Mouse (Mus musculus) forebrain, postnatal 0 days (tissue): ENCODE measurements around the gene Nanos2. TPM values are rescaled to one million over a fixed set of nuclear protein-coding genes. Genes with fewer than 3 reads are reported as not detected.

Source experiments
- ATAC-seq: fragments of 200-750 bp; cut with Nextera tagmentation; 2 replicates; pipeline ENCODE4 v1.8.0; 2017; ENCODE audit warnings: mild to moderate bottlenecking, moderate library complexity
- DNase-seq: peaks from one replicate; pipeline ENCODE4 v3.0.0-alpha.2; 2015
- H3K27ac ChIP-seq: fragments of 300-500 bp; sonication (generic); 2 replicates; pipeline ENCODE4 v1.5.1; 2014; ENCODE audit warnings: low read depth, mild to moderate bottlenecking, antibody characterized with exemption, low read length, moderate library complexity, mixed read lengths
- H3K27me3 ChIP-seq: fragments of 300-500 bp; sonication (generic); 2 replicates; pipeline ENCODE4 v1.6.1; 2014; ENCODE audit warnings: mild to moderate bottlenecking, low read length, mixed read lengths; ENCODE audit not compliant: insufficient read depth
- H3K36me3 ChIP-seq: fragments of 300-500 bp; sonication (generic); 2 replicates; pipeline ENCODE4 v1.6.1; 2014; ENCODE audit warnings: mild to moderate bottlenecking, moderate library complexity; ENCODE audit not compliant: insufficient read depth
- H3K4me1 ChIP-seq: fragments of 300-500 bp; sonication (generic); 2 replicates; pipeline ENCODE4 v1.6.1; 2014; ENCODE audit warnings: antibody characterized with exemption; ENCODE audit not compliant: insufficient read depth
- H3K4me2 ChIP-seq: fragments of 300-500 bp; sonication (generic); 2 replicates; pipeline ENCODE4 v1.6.1; 2014; ENCODE audit warnings: low read depth, mild to moderate bottlenecking, moderate library complexity
- H3K4me3 ChIP-seq: fragments of 300-500 bp; sonication (generic); 2 replicates; pipeline ENCODE4 v1.5.1; 2014; ENCODE audit warnings: low read depth, low read length, mixed read lengths
- H3K9ac ChIP-seq: fragments of 300-500 bp; sonication (generic); 2 replicates; pipeline ENCODE4 v1.6.1; 2014; ENCODE audit warnings: mild to moderate bottlenecking
- H3K9me3 ChIP-seq: fragments of 300-500 bp; sonication (generic); 2 replicates; pipeline ENCODE4 v1.6.1; 2016; ENCODE audit warnings: low read length
- CTCF ChIP-seq: sonication (generic); IDR thresholded peaks from 2 replicates; pipeline ENCODE4 v1.5.1; 2016; ENCODE audit warnings: antibody characterized with exemption, control low read depth, low read depth
- WGBS: fragments of 180-500 bp; shearing (Covaris S2); extraction: QIAGEN DNeasy Blood & Tissue Kit; methylation state at CpG from one replicate; pipeline ENCODE4 v1.1.7; 2014; 5-methylcytosine and 5-hydroxymethylcytosine counted together
- polyA plus RNA-seq: library from polyadenylated mRNA; unstranded; fragments of >200 nt; fragmentation: Nextera tagmentation; extraction: Ambion mirVana; gene quantifications from 2 replicates; pipeline ENCODE4 v1.2.1, GENCODE M21; 2015
- total RNA-seq: library from RNA; depleted of rRNA; stranded (reverse); fragments of >200 nt; gene quantifications from 2 replicates; pipeline ENCODE4 v1.2.3, GENCODE M21; 2014

Gene Nanos2
- total and polyA plus RNA-seq, 2 experiments from 2014 or later, result 0.76 to 2.0 TPM

DNA sequence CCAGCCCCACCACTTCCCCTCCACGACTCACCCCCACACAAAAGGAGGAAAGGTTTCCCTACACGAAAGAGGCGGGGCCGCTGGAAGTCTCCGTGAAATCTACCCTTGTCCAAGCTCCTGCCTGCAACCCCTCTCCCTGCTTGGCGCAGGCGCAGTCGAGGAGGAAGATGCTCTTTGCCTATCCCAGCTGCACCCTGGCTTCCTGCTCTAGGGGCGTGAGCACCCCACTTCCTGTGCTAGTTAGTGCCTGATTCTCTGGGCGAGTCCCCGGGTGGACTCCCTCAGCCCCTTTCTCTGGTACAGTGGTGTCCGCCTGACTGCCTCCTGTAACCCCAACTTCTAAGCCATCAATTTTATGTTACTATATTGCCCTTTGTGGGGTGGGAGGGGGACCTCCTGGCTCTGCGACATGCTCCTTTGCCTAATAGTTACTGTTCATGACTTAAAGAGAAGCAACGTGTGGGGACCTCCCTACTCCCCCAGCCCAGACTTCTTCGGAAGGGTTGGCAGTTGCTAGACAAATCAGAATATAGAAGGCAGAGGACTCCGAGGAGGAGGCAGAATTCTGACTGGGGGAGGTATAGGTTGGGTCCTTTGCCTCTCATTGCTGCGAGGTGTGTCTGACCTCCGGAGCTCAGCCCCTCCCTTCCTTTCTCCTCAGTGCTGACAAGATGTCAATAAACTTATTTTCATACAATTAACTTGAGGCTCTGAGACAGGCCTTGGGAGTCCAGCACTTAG lies 14.0 kb downstream of the Nanos2 start:
- 50% methylated on average over 17 of the region's 18 CpGs for WGBS
- no peak for ATAC-seq
- DNase-seq, result no peak
- Histone ChIP-seq H3K9ac (no peak overlapping the region), H3K4me2 (0 out of 2 replicates have a peak overlapping the region, but pooled peaks have one; percentile 10), H3K27me3 (no peaks in the 10 kb centered on the region), H3K4me1 (peaks cover 19% of the 10 kb centered on the region), H3K36me3 (peaks cover 11% of the 10 kb centered on the region), H3K4me3 (no peak overlapping the region), H3K9me3 (no peaks in the 10 kb centered on the region), H3K27ac (no peak overlapping the region)
- TF ChIP-seq CTCF, result no peak

DNA sequence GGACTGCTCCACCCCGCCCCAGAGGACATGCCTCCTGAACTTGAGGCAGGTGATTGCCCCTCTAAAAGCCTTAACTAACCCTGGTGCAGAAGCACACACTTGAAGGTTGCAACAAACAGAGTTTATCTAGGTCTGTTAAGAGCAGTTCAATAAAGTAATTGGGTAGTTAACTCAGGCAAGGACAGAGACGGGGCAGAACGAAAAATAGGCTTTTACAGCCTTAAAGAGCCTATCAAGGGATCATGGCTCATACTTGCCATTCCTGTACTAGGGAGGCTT lies 14.5 kb downstream of the Nanos2 start:
- Histone ChIP-seq H3K4me3 (no peak overlapping the region), H3K27me3 (no peaks in the 10 kb centered on the region), H3K27ac (0 out of 2 replicates have a peak overlapping the region, but pooled peaks have one; percentile 67), H3K4me2 (no peak overlapping the region), H3K4me1 (peaks cover 20% of the 10 kb centered on the region), H3K9ac (no peak overlapping the region), H3K36me3 (peaks cover 11% of the 10 kb centered on the region), H3K9me3 (no peaks in the 10 kb centered on the region)
- ATAC-seq (no peak), DNase-seq (no peak)
- 80% methylated on average over 3 of the region's 3 CpGs for WGBS
- no peak for TF ChIP-seq CTCF

DNA sequence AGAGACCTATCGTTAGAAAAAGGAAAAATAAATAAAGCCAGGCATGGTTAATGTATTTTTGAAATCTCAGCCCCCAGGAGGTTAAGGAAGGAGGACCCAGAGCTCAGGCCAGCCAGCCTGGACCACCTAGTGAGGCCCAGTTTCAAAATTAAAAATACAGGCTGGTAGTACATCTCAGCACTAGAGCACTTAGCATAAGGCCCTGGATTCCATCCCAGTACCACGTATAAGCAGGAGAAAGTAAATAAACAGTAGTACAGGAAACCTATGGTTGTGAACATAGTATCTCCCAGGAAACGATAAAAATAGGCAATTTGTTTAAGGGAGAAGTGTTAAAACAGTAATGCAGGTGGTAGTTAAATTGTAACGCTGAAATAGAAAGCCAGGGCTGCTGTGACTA lies 14.9 kb downstream of the Nanos2 start:
- WGBS, result 43% methylated on average over 4 of the region's 4 CpGs
- Histone ChIP-seq H3K27ac (peak overlapping the region; percentile 67), H3K27me3 (no peaks in the 10 kb centered on the region), H3K4me2 (peak overlapping the region; percentile 71), H3K36me3 (peaks cover 14% of the 10 kb centered on the region), H3K4me1 (peaks cover 20% of the 10 kb centered on the region), H3K9ac (peak overlapping the region; percentile 65), H3K4me3 (peak overlapping the region; percentile 43; the same call in 1 of the 2 replicates), H3K9me3 (no peaks in the 10 kb centered on the region)
- ATAC-seq, result no peak
- no peak for TF ChIP-seq CTCF
- no peak for DNase-seq

DNA sequence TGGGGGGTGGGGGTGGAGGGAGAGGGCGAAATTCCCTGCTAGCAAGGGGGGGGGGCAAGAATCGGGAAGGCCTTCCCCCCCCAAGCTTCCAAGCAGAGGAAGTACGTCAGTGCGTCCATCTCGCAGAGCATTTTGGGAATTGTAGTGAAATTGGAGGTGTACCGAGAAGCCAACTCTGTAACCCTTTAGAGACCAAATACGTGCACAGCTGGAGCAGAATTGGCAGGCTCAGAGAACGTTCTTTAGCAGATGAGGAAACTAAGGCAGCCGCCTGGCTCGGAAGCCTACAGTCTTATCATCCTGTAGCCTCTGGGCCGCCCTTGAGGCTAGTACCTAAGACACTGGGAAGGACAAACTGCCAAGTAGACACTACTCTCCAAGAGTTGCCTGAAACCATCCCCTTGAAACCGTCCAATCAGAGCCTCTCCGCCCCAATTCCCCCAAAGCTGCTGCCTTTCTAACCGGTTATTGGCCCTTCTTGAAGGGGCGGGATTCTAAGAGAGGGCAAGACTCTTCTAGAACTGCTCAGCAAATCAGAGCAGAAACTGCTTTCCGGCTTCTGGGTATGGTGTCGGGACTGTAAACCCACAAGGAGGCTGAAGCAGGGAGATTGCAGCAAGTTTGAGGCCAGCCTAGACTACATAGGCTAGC lies 15.8 kb downstream of the Nanos2 start:
- Histone ChIP-seq H3K9ac (peak overlapping the region; percentile 65), H3K27ac (peak overlapping the region; percentile 67), H3K36me3 (peaks cover 17% of the 10 kb centered on the region), H3K4me3 (peak overlapping the region; percentile 43), H3K4me2 (peak overlapping the region; percentile 71), H3K27me3 (no peaks in the 10 kb centered on the region), H3K4me1 (peaks cover 20% of the 10 kb centered on the region), H3K9me3 (no peaks in the 10 kb centered on the region)
- no peak for TF ChIP-seq CTCF
- 2% methylated on average over 17 of the region's 17 CpGs for WGBS
- ATAC-seq (peak; percentile 71), DNase-seq (peak; percentile 92)

DNA sequence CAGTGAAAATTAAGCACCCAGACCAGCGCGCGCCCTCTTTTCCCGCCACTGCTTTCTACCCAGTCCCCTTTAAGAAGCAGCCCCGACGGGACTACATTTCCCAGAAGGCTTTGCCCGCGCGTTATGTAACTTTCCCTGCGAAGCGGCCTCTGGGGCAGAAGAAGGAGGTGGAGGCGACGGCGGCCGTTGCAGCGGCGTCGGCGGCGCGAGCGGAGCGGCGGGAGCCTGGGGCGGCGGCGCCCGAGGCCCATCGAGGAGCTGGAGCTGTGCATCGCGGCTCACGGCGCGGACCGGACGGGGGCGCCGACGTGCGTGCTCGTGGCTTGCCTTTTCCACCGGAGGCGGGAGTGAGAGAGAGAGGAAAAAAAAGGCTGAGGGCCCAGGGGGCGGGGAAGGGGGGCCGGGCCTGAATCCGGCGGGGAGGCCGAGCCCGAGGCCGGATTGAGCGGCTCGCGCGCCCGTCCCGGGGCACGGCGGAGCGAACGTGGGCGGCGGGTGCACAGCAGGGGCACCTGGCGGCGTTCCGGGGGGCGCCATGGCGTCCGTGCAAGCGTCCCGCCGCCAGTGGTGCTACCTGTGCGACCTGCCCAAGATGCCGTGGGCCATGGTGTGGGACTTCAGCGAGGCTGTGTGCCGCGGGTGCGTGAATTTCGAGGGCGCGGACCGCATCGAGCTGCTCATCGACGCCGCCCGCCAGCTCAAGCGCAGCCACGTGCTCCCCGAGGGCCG lies 16.9 kb downstream of the Nanos2 start, which contains the start of gene Irf2bp1:
Irf2bp1 (plus strand) TSS at position 143 of the 729 bp plus-strand sequence.
- WGBS, result 1% methylated on average over 86 of the region's 90 CpGs

DNA sequence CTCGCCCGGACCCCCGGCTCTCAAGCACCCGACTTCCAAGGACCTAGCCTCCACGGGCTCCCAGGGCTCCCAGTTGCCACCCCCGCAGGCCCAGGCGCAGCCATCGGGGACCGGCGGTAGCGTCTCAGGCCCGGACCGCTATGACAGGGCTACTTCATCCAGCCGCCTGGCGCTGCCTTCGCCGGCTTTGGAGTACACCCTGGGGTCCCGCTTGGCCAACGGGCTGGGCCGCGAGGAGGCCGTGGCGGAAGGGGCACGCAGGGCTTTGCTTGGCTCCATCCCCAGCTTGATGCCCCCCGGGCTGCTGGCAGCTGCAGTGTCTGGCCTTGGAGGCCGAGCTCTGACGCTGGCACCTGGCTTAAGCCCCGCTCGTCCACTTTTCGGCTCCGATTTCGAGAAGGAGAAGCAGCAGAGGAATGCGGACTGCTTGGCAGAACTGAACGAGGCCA lies 17.5 kb downstream of the Nanos2 start:
- Histone ChIP-seq H3K4me3 (peak overlapping the region; percentile 82), H3K9ac (peak overlapping the region; percentile 80), H3K27me3 (no peaks in the 10 kb centered on the region), H3K27ac (peak overlapping the region; percentile 94), H3K4me2 (peak overlapping the region; percentile 95), H3K36me3 (peaks cover 17% of the 10 kb centered on the region), H3K9me3 (no peaks in the 10 kb centered on the region), H3K4me1 (peaks cover 20% of the 10 kb centered on the region)
- WGBS, result 5% methylated on average over 34 of the region's 34 CpGs
- DNase-seq (peak; percentile 32), ATAC-seq (no peak; the same call in 1 of the 2 replicates)
- TF ChIP-seq CTCF, result no peak

More for the DNA sequence above, 16.9 kb downstream of the Nanos2 start, which contains the start of gene Irf2bp1:
- peak within 1 kb of the TSS; percentile 80 for H3K9ac ChIP-seq
- H3K36me3 ChIP-seq, result peaks cover 17% of the 10 kb centered on the region
- H3K4me3 ChIP-seq, result peak within 1 kb of the TSS; percentile 82
- peak; percentile 96 for DNase-seq
- ATAC-seq, result peak; percentile 80
- H3K4me2 ChIP-seq, result peak within 1 kb of the TSS; percentile 95
- no peaks in the 10 kb centered on the region for H3K9me3 ChIP-seq
- peaks cover 20% of the 10 kb centered on the region for H3K4me1 ChIP-seq
- no peak for TF ChIP-seq CTCF
- H3K27me3 ChIP-seq, result no peaks in the 10 kb centered on the region
- peak within 1 kb of the TSS; percentile 94 for H3K27ac ChIP-seq
